Mouse (Mus musculus): Measurements from ENCODE around the gene Armh3. TPM values are rescaled to one million over a fixed set of nuclear protein-coding genes. Genes with fewer than 3 reads are reported as not detected.

Gene Armh3
- polyA plus RNA-seq, 2 experiments, result 13.6 to 13.7 TPM

- ATAC-seq (ENCODE audit: low FRiP score, low read depth), result no peak
- WGBS, result 42% methylated on average over 14 of the region's 14 CpGs
- H3K4me1 ChIP-seq (ENCODE audit: control insufficient read depth, insufficient read depth, low read length), result peaks cover 61% of the 10 kb centered on the region
- H3K36me3 ChIP-seq (ENCODE audit: control insufficient read depth, insufficient read depth, low read length), result peaks cover 20% of the 10 kb centered on the region
- TF ChIP-seq POLR2A (IDR thresholded peaks at IDR 0.05; ENCODE audit: borderline replicate concordance, extremely low read depth, insufficient read depth, insufficient read length), result no peak
- H3K27me3 ChIP-seq (ENCODE audit: control insufficient read depth, insufficient read depth, low read length), result no peaks in the 10 kb centered on the region
- peak overlapping the region; percentile 99 for H3K4me2 ChIP-seq (replicated peaks; ENCODE audit: low read depth, low read length, severe bottlenecking)
- H3K4me3 ChIP-seq (replicated peaks; ENCODE audit: low read length), result peak overlapping the region; percentile 84
- peak overlapping the region; percentile 92; the same call in 1 of the 2 replicates for H3K9ac ChIP-seq (ENCODE audit: low read depth, low read length, severe bottlenecking)
- no peak for DNase-seq (ENCODE audit: low spot score)
- no peaks in the 10 kb centered on the region for H3K9me3 ChIP-seq (ENCODE audit: control insufficient read depth, low read length)
- peak overlapping the region; percentile 88 for H3K27ac ChIP-seq (replicated peaks; ENCODE audit: low read depth, low read length)
Observed at GRCm38 (mm10) chr19:46040149-46040902, 42.0 kb upstream of the Armh3 start.

- H3K4me2 ChIP-seq (replicated peaks; ENCODE audit: low read depth, low read length, severe bottlenecking), result peak overlapping the region; percentile 99
- no peaks in the 10 kb centered on the region for H3K9me3 ChIP-seq (ENCODE audit: control insufficient read depth, low read length)
- DNase-seq (ENCODE audit: low spot score) (peak; percentile 89), ATAC-seq (ENCODE audit: low FRiP score, low read depth) (peak; percentile 81)
- H3K36me3 ChIP-seq (ENCODE audit: control insufficient read depth, insufficient read depth, low read length), result peaks cover 29% of the 10 kb centered on the region
- H3K4me1 ChIP-seq (ENCODE audit: control insufficient read depth, insufficient read depth, low read length), result peaks cover 61% of the 10 kb centered on the region
- H3K4me3 ChIP-seq (replicated peaks; ENCODE audit: low read length), result peak overlapping the region; percentile 84
- WGBS, result 7% methylated on average over 20 of the region's 30 CpGs
- TF ChIP-seq POLR2A (IDR thresholded peaks at IDR 0.05; ENCODE audit: borderline replicate concordance, extremely low read depth, insufficient read depth, insufficient read length), result peak; percentile 86; the same call in 1 of the 2 replicates
- H3K27ac ChIP-seq (replicated peaks; ENCODE audit: low read depth, low read length), result peak overlapping the region; percentile 88
- no peaks in the 10 kb centered on the region for H3K27me3 ChIP-seq (ENCODE audit: control insufficient read depth, insufficient read depth, low read length)
- H3K9ac ChIP-seq (ENCODE audit: low read depth, low read length, severe bottlenecking), result peak overlapping the region; percentile 92
Observed at GRCm38 (mm10) chr19:46039478-46039877, 41.2 kb upstream of the Armh3 start.

- no peak for DNase-seq (ENCODE audit: low spot score)
- no peaks in the 10 kb centered on the region for H3K9me3 ChIP-seq (ENCODE audit: control insufficient read depth, low read length)
- peaks cover 35% of the 10 kb centered on the region for H3K36me3 ChIP-seq (ENCODE audit: control insufficient read depth, insufficient read depth, low read length)
- peak; percentile 1; the same call in 1 of the 2 replicates for ATAC-seq (ENCODE audit: low FRiP score, low read depth)
- H3K27me3 ChIP-seq (ENCODE audit: control insufficient read depth, insufficient read depth, low read length), result no peaks in the 10 kb centered on the region
- peaks cover 58% of the 10 kb centered on the region for H3K4me1 ChIP-seq (ENCODE audit: control insufficient read depth, insufficient read depth, low read length)
- H3K9ac ChIP-seq (ENCODE audit: low read depth, low read length, severe bottlenecking), result peak overlapping the region; percentile 92
- peak overlapping the region; percentile 84 for H3K4me3 ChIP-seq (replicated peaks; ENCODE audit: low read length)
- H3K27ac ChIP-seq (replicated peaks; ENCODE audit: low read depth, low read length), result peak overlapping the region; percentile 88
- 0% methylated on average over 16 of the region's 17 CpGs for WGBS
- TF ChIP-seq POLR2A (IDR thresholded peaks at IDR 0.05; ENCODE audit: borderline replicate concordance, extremely low read depth, insufficient read depth, insufficient read length), result no peak
- H3K4me2 ChIP-seq (replicated peaks; ENCODE audit: low read depth, low read length, severe bottlenecking), result peak overlapping the region; percentile 99
Observed at GRCm38 (mm10) chr19:46038851-46039260, 40.6 kb upstream of the Armh3 start.

- peak overlapping the region; percentile 99 for H3K4me2 ChIP-seq (replicated peaks; ENCODE audit: low read depth, low read length, severe bottlenecking)
- no peak for DNase-seq (ENCODE audit: low spot score)
- no peak for ATAC-seq (ENCODE audit: low FRiP score, low read depth)
- H3K27ac ChIP-seq (replicated peaks; ENCODE audit: low read depth, low read length), result peak overlapping the region; percentile 88
- 11% methylated on average over 13 of the region's 13 CpGs for WGBS
- peak overlapping the region; percentile 92 for H3K9ac ChIP-seq (ENCODE audit: low read depth, low read length, severe bottlenecking)
- no peaks in the 10 kb centered on the region for H3K9me3 ChIP-seq (ENCODE audit: control insufficient read depth, low read length)
- TF ChIP-seq POLR2A (IDR thresholded peaks at IDR 0.05; ENCODE audit: borderline replicate concordance, extremely low read depth, insufficient read depth, insufficient read length), result no peak
- peaks cover 42% of the 10 kb centered on the region for H3K36me3 ChIP-seq (ENCODE audit: control insufficient read depth, insufficient read depth, low read length)
- H3K27me3 ChIP-seq (ENCODE audit: control insufficient read depth, insufficient read depth, low read length), result no peaks in the 10 kb centered on the region
- H3K4me3 ChIP-seq (replicated peaks; ENCODE audit: low read length), result peak overlapping the region; percentile 84
- H3K4me1 ChIP-seq (ENCODE audit: control insufficient read depth, insufficient read depth, low read length), result peaks cover 52% of the 10 kb centered on the region
Observed at GRCm38 (mm10) chr19:46037925-46038850, 39.9 kb upstream of the Armh3 start.
